Mouse (Mus musculus) brain, embryonic 14.5 days (tissue): Measurements from ENCODE around the gene Zbtb32.

Experiments used
- CTCF ChIP-seq: fragments of 200-500 bp; IDR thresholded peaks from 2 replicates; pipeline ENCODE4 v1.5.1; 2012; ENCODE audit warnings: inconsistent platforms, mild to moderate bottlenecking, moderate library complexity, borderline replicate concordance; ENCODE audit not compliant: insufficient read depth, insufficient read length; ENCODE audit errors: extremely low read depth
- POLR2A ChIP-seq: fragments of 200-500 bp; IDR thresholded peaks from 2 replicates; pipeline ENCODE4 v1.6.1; 2012; ENCODE audit warnings: mild to moderate bottlenecking, inconsistent platforms, borderline replicate concordance; ENCODE audit not compliant: poor library complexity, insufficient read depth, insufficient read length, severe bottlenecking; ENCODE audit errors: extremely low read depth

- no peak for TF ChIP-seq POLR2A
- no peak for TF ChIP-seq CTCF
These were observed 19.9 kb upstream of the Zbtb32 start for GRCm38 (mm10) chr7:30618658-30619057.
